Mouse (Mus musculus) embryonic fibroblast, embryonic 13.5 days (primary cell): ENCODE data around the gene Zfand6.

Experiments
- CTCF ChIP-seq: IDR thresholded peaks from 2 replicates; pipeline ENCODE4 v1.5.1; 2011; ENCODE audit warnings: mild to moderate bottlenecking, control low read depth, low read length, moderate library complexity, borderline replicate concordance; ENCODE audit not compliant: insufficient read depth
- POLR2A ChIP-seq: IDR thresholded peaks from 2 replicates; pipeline ENCODE4 v1.6.1; 2011; ENCODE audit warnings: low read depth, mild to moderate bottlenecking, control low read depth, low read length, moderate library complexity

DNA sequence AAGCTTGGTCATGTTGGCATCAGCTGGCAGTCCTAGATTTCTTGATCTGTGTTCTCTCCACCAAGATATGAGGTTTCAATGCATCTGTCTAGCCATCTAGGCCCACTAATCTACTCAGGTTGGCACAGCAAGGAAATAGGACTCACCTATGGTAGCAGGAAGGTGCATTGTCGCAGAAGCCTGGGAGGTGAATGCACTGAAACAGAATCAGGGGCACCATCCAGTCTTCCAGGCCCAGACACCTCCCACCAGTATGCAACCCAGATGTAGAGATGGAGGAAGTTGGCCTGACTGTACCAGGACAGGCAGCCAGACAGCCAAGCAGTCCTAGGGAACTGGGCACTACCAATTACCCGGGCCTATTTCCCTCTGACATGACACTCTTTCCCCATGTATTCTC is 89.1 kb downstream of the Zfand6 start:
- no peak for TF ChIP-seq CTCF
- no peak for TF ChIP-seq POLR2A
